Mouse (Mus musculus): ENCODE data around the gene Card14.

The Card14 gene

GRCm38 (mm10) chr11:119300986-119301385 lies 6.6 kb upstream of the Card14 start:
- no peak for DNase-seq (ENCODE audit: low read depth, low spot score)

GRCm38 (mm10) chr11:119304904-119305712 lies 2.5 kb upstream of the Card14 start:
- DNase-seq (ENCODE audit: low read depth, low spot score): peak; percentile 60

GRCm38 (mm10) chr11:119306762-119307657 lies 558 bp upstream of the Card14 start:
- DNase-seq (ENCODE audit: low read depth, low spot score): no peak

GRCm38 (mm10) chr11:119307916-119308315 lies 348 bp downstream of the Card14 start:
- peak; percentile 69 for DNase-seq (ENCODE audit: low read depth, low spot score)

GRCm38 (mm10) chr11:119310621-119311020 lies 3.1 kb downstream of the Card14 start:
- DNase-seq (ENCODE audit: low read depth, low spot score): no peak

GRCm38 (mm10) chr11:119314252-119314936 lies 6.8 kb downstream of the Card14 start:
- no peak for DNase-seq (ENCODE audit: low read depth, low spot score)

- DNase-seq (ENCODE audit: low read depth, low spot score): no peak
These were observed 9.2 kb downstream of the Card14 start for GRCm38 (mm10) chr11:119316720-119317119.

- DNase-seq (ENCODE audit: low read depth, low spot score): no peak
These were observed 15.0 kb downstream of the Card14 start for GRCm38 (mm10) chr11:119322521-119322920.

- DNase-seq (ENCODE audit: low read depth, low spot score): no peak
These were observed 17.5 kb downstream of the Card14 start for GRCm38 (mm10) chr11:119325068-119325467.

- no peak for DNase-seq (ENCODE audit: low read depth, low spot score)
These were observed 23.0 kb downstream of the Card14 start for GRCm38 (mm10) chr11:119330592-119330991.

- no peak for DNase-seq (ENCODE audit: low read depth, low spot score)
These were observed 24.4 kb downstream of the Card14 start for GRCm38 (mm10) chr11:119331970-119332369.

- DNase-seq (ENCODE audit: low read depth, low spot score): no peak
These were observed 30.9 kb downstream of the Card14 start for GRCm38 (mm10) chr11:119338271-119339059.

- DNase-seq (ENCODE audit: low read depth, low spot score): no peak
These were observed 31.6 kb downstream of the Card14 start for GRCm38 (mm10) chr11:119339179-119339578.

- peak; percentile 83 for DNase-seq (ENCODE audit: low read depth, low spot score)
These were observed 32.1 kb downstream of the Card14 start for GRCm38 (mm10) chr11:119339637-119340036.

- no peak for DNase-seq (ENCODE audit: low read depth, low spot score)
These were observed 36.6 kb downstream of the Card14 start for GRCm38 (mm10) chr11:119344178-119344577.

- DNase-seq (ENCODE audit: low read depth, low spot score): no peak
These were observed 37.3 kb downstream of the Card14 start for GRCm38 (mm10) chr11:119344865-119345264.

- DNase-seq (ENCODE audit: low read depth, low spot score): no peak
These were observed 39.6 kb downstream of the Card14 start for GRCm38 (mm10) chr11:119347125-119347524.

- DNase-seq (ENCODE audit: low read depth, low spot score): no peak
These were observed 44.5 kb downstream of the Card14 start for GRCm38 (mm10) chr11:119352113-119352512.

GRCm38 (mm10) chr11:119353946-119354345 lies 46.4 kb downstream of the Card14 start:
- DNase-seq (ENCODE audit: low read depth, low spot score): no peak

GRCm38 (mm10) chr11:119354798-119355442 lies 47.4 kb downstream of the Card14 start:
- no peak for DNase-seq (ENCODE audit: low read depth, low spot score)
